Mouse (Mus musculus) E14TG2a.4 (cell line): ENCODE data around the gene Mast2.
A peak's percentile ranks its signal among the peaks of the same experiment; 100 is the strongest.

Experiments used
- H3K27me3 ChIP-seq: 2 replicates; pipeline ENCODE4 v1.6.1; 2014; ENCODE audit warnings: low read length, control low read depth; ENCODE audit not compliant: insufficient read depth
- H3K36me3 ChIP-seq: 2 replicates; pipeline ENCODE4 v1.6.1; 2014; ENCODE audit warnings: low read length, control low read depth; ENCODE audit not compliant: insufficient read depth
- H3K4me1 ChIP-seq: replicated peaks from 2 replicates; pipeline ENCODE4 v1.6.1; 2014; ENCODE audit warnings: low read depth, low read length, control low read depth
- H3K4me3 ChIP-seq: replicated peaks from 2 replicates; pipeline ENCODE4 v1.5.1; 2014; ENCODE audit warnings: mild to moderate bottlenecking, low read length
- H3K9me3 ChIP-seq: 2 replicates; pipeline ENCODE4 v1.6.1; 2014; ENCODE audit warnings: low read length, control low read depth
- CTCF ChIP-seq: conservative IDR thresholded peaks from 2 replicates; pipeline ENCODE4 v1.5.1; 2014; ENCODE audit warnings: low read length
- NANOG ChIP-seq: IDR thresholded peaks from 2 replicates; pipeline ENCODE4 v1.6.1; 2014; ENCODE audit warnings: borderline replicate concordance, low read length, mixed read lengths
- POU5F1 ChIP-seq: IDR thresholded peaks from 2 replicates; pipeline ENCODE4 v1.6.1; 2014; ENCODE audit warnings: low read length, borderline replicate concordance

Mast2 gene

DNA sequence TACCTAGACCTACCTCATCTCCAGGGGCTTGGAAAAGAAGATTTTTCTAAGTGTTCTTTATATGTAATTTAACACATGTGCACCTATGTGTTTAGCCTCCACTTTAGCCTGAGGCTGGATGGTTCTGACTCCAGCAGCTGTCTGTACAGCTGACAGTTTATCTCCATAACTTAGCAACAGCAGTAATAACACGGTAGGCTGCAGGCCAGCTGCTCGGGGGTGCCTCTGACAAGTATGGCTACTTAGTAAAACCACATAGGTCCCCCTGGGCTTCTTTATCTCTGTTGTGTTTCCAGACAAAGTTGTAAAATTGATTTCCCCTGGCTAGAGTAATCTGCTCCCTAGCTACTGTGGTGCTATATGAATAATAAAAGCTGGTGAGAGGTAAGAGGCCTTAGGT is 19.5 kb upstream of the Mast2 start:
- TF ChIP-seq CTCF (no peak), POU5F1 (no peak), NANOG (no peak)
- no peaks in the 10 kb centered on the region for H3K9me3 ChIP-seq

DNA sequence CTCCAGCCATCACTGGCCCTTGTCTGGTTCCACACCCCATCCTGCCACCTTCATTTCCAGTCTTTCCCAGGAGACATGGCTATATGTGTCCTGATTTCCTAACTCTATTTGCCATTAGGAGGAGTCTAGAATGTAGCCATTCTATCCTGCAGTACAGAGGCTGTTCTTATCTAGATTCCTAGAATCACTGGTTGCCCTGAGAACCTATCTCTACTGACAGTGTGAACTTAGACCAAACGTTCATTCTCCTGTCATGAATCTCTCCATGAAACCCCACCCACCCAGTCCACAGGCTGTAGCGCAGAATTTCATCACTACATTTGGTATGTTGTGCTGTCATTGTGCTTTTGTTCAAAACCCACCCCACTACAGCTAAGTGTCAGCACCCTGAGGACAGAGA is 17.3 kb upstream of the Mast2 start:
- Histone ChIP-seq H3K9me3 (no peaks in the 10 kb centered on the region), H3K27me3 (peaks cover 5% of the 10 kb centered on the region; the same call in 1 of the 2 replicates), H3K4me1 (no peaks in the 10 kb centered on the region), H3K4me3 (no peak overlapping the region), H3K36me3 (no peaks in the 10 kb centered on the region)
- TF ChIP-seq CTCF (no peak), POU5F1 (no peak), NANOG (no peak)

More for the DNA sequence above, 19.5 kb upstream of the Mast2 start:
- no peaks in the 10 kb centered on the region for H3K4me1 ChIP-seq
- peaks cover 2% of the 10 kb centered on the region; the same call in 1 of the 2 replicates for H3K27me3 ChIP-seq
- H3K4me3 ChIP-seq = no peak overlapping the region
- H3K36me3 ChIP-seq = no peaks in the 10 kb centered on the region

- no peak for TF ChIP-seq NANOG
- H3K27me3 ChIP-seq = peaks cover 9% of the 10 kb centered on the region
- peak overlapping the region; percentile 88 for H3K4me3 ChIP-seq
- H3K4me1 ChIP-seq = peaks cover 21% of the 10 kb centered on the region
- H3K9me3 ChIP-seq = no peaks in the 10 kb centered on the region
- no peaks in the 10 kb centered on the region for H3K36me3 ChIP-seq
Measured at GRCm38 (mm10) chr4:116463231-116464125, 505 bp downstream of the Mast2 start.

GRCm38 (mm10) chr4:116461943-116462342 is 2.0 kb downstream of the Mast2 start:
- TF ChIP-seq CTCF (no peak), NANOG (no peak), POU5F1 (no peak)
- H3K9me3 ChIP-seq = no peaks in the 10 kb centered on the region
- H3K4me3 ChIP-seq = no peak overlapping the region
- H3K27me3 ChIP-seq = peaks cover 2% of the 10 kb centered on the region; the same call in 1 of the 2 replicates
- H3K36me3 ChIP-seq = no peaks in the 10 kb centered on the region
- peaks cover 21% of the 10 kb centered on the region for H3K4me1 ChIP-seq

DNA sequence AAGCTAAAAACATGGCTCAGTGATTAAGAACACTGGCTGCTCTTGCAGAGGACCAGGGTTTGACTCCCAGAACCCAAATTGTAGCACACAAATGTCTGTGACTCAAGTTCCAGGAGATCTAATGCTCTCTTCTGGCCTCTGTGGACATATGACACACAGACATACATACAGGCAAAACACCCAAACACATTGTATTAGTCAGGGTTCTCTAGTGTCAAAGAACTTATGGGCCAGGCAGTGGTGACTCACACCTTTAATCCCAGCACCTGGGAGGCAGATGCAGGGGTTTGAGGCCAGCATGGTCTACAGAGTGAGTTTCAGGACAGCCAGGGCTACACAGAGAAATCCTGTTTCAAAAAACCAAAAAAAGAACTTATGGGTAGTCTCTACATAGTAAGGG is 12.4 kb downstream of the Mast2 start:
- TF ChIP-seq POU5F1 (no peak), NANOG (no peak), CTCF (no peak)
- no peaks in the 10 kb centered on the region for H3K9me3 ChIP-seq
- H3K36me3 ChIP-seq = peaks cover 5% of the 10 kb centered on the region; the same call in 1 of the 2 replicates
- peaks cover 2% of the 10 kb centered on the region; the same call in 1 of the 2 replicates for H3K4me1 ChIP-seq
- H3K27me3 ChIP-seq = no peaks in the 10 kb centered on the region
- no peak overlapping the region for H3K4me3 ChIP-seq

DNA sequence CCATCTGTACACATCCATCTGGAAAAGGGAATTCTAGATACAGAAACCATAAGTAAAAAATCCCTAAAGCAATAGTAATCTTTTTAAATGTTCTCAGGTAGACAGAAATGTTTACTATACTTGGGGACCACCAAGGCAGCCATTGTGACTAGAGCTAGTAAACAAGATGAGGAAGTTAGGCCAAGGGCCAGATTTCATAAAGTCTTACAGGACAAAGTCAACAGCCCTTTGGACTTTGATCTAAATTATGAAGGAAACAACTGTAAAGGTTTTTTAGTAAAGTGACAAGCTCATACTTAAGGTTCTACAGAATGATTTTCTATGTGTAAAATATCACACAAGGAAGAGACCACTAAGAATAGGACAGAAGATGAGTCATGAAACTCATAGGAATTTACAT is 14.0 kb downstream of the Mast2 start:
- TF ChIP-seq CTCF = no peak
- no peak for TF ChIP-seq POU5F1
- no peak for TF ChIP-seq NANOG
- Histone ChIP-seq H3K9me3 (no peaks in the 10 kb centered on the region), H3K27me3 (no peaks in the 10 kb centered on the region), H3K4me1 (peaks cover 2% of the 10 kb centered on the region; the same call in 1 of the 2 replicates), H3K36me3 (peaks cover 5% of the 10 kb centered on the region; the same call in 1 of the 2 replicates), H3K4me3 (no peak overlapping the region)

- Histone ChIP-seq H3K4me1 (peaks cover 2% of the 10 kb centered on the region; the same call in 1 of the 2 replicates), H3K27me3 (no peaks in the 10 kb centered on the region), H3K9me3 (no peaks in the 10 kb centered on the region), H3K36me3 (peaks cover 5% of the 10 kb centered on the region; the same call in 1 of the 2 replicates), H3K4me3 (no peak overlapping the region)
- no peak for TF ChIP-seq NANOG
- no peak for TF ChIP-seq POU5F1
- TF ChIP-seq CTCF = peak; percentile 78
Measured at GRCm38 (mm10) chr4:116448673-116449072, 15.3 kb downstream of the Mast2 start.

GRCm38 (mm10) chr4:116439383-116439782 is 24.6 kb downstream of the Mast2 start:
- Histone ChIP-seq H3K4me1 (peaks cover 12% of the 10 kb centered on the region), H3K9me3 (no peaks in the 10 kb centered on the region), H3K27me3 (no peaks in the 10 kb centered on the region), H3K36me3 (no peaks in the 10 kb centered on the region), H3K4me3 (no peak overlapping the region)
- TF ChIP-seq POU5F1 (no peak), NANOG (no peak), CTCF (no peak)

DNA sequence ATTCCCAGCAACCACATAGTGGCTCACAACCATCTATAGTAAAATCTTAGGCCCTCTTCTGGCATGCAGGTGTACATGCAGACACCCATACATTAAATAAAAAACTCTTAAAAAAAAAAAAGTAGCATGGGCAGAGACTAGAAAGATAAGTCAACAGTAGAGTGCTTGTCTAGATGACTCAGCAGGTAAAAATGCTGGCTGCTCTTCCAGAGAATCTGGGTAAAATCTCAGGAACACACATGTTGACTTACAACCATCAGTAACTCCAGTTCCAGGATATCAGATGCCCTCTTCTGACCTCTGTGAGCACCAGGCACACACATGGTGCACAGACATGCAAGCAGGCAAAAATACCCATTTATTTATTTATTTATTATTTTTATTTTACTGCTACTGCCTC is 25.4 kb downstream of the Mast2 start:
- H3K36me3 ChIP-seq = 0 out of 2 replicates have a peak, but pooled peaks cover 4% of the 10 kb centered on the region
- no peak for TF ChIP-seq CTCF
- TF ChIP-seq NANOG = no peak
- no peaks in the 10 kb centered on the region for H3K27me3 ChIP-seq
- no peak overlapping the region for H3K4me3 ChIP-seq
- no peaks in the 10 kb centered on the region for H3K9me3 ChIP-seq
- peaks cover 12% of the 10 kb centered on the region for H3K4me1 ChIP-seq
